Mouse (Mus musculus) forebrain, embryonic 12.5 days (tissue): ENCODE data around the gene Prr5l. TPM values are rescaled to one million over a fixed set of nuclear protein-coding genes. Genes with fewer than 3 reads are reported as not detected.

Experiments
- ATAC-seq: fragments of 200-750 bp; cut with Nextera tagmentation; 2 replicates; pipeline ENCODE4 v1.8.0; 2017; ENCODE audit warnings: moderate TSS enrichment; ENCODE audit not compliant: low FRiP score
- H3K27ac ChIP-seq: fragments of 300-500 bp; sonication (generic); 2 replicates; pipeline ENCODE4 v1.5.1; 2016; ENCODE audit warnings: mild to moderate bottlenecking
- H3K27me3 ChIP-seq: fragments of 300-500 bp; sonication (generic); 2 replicates; pipeline ENCODE4 v1.6.1; 2016; ENCODE audit warnings: mild to moderate bottlenecking
- H3K36me3 ChIP-seq: fragments of 300-500 bp; sonication (generic); replicated peaks from 2 replicates; pipeline ENCODE4 v1.6.1; 2016; ENCODE audit warnings: mild to moderate bottlenecking
- H3K4me1 ChIP-seq: fragments of 300-500 bp; sonication (generic); 2 replicates; pipeline ENCODE4 v1.6.1; 2016
- H3K4me2 ChIP-seq: fragments of 300-500 bp; sonication (generic); 2 replicates; pipeline ENCODE4 v1.6.1; 2016; ENCODE audit warnings: mild to moderate bottlenecking, moderate library complexity
- H3K4me3 ChIP-seq: fragments of 300-500 bp; sonication (generic); replicated peaks from 2 replicates; pipeline ENCODE4 v1.5.1; 2016; ENCODE audit warnings: mild to moderate bottlenecking
- H3K9ac ChIP-seq: fragments of 300-500 bp; sonication (generic); 2 replicates; pipeline ENCODE4 v1.6.1; 2016; ENCODE audit warnings: mild to moderate bottlenecking
- H3K9me3 ChIP-seq: fragments of 300-500 bp; sonication (generic); 2 replicates; pipeline ENCODE4 v1.6.1; 2016
- WGBS: fragments of 180-500 bp; shearing (Covaris S2); methylation state at CpG from one replicate; pipeline ENCODE4 v1.1.7; 2016; 5-methylcytosine and 5-hydroxymethylcytosine counted together
- polyA plus RNA-seq: library from polyadenylated mRNA; unstranded; fragments of >200 nt; fragmentation: Nextera tagmentation; extraction: Ambion mirVana; gene quantifications from 2 replicates; pipeline ENCODE4 v1.2.1, GENCODE M21; 2016

Prr5l gene
- polyA plus RNA-seq, 1 experiment from 2014 or later: 15.5 TPM

DNA sequence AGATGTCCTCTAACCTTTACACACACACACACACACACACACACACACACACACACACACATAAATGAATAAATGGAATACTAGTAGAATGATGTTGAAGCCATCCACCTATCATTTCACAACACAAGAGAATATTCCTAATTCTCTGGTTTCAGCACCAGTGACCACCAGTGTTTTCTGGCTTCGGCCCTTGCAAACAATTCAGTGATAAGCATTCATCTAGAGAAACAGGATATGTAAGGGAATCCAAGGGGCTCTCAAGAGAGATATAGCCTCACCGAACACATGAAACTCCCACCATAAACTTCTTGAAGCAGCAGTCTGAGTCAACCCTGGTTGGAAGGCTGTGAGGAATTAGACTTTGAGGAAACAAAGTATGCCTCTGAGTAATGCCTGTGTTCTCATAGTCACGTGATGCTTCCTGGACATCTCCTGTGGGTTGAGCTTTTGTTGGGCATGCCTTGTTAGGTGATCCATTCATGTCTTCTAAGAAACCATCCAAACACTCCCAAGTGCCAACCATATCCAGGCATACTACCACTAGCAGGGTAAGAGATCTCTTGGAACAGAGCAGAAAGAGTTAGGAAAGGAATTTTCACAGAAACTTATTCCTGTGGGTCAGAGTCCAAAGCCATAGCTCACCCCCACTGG lies 55.8 kb downstream of the Prr5l start:
- Histone ChIP-seq H3K4me1 (peaks cover 8% of the 10 kb centered on the region), H3K4me3 (no peak overlapping the region), H3K36me3 (no peaks in the 10 kb centered on the region), H3K9ac (no peak overlapping the region), H3K27me3 (no peaks in the 10 kb centered on the region), H3K9me3 (no peaks in the 10 kb centered on the region), H3K4me2 (no peak overlapping the region), H3K27ac (no peak overlapping the region)
- WGBS: 93% methylated on average over 3 of the region's 3 CpGs
- no peak for ATAC-seq

GRCm38 (mm10) chr2:101826186-101826707 lies 56.6 kb downstream of the Prr5l start:
- no peak overlapping the region for H3K4me3 ChIP-seq
- 77% methylated on average over 2 of the region's 2 CpGs for whole genome bisulfite sequencing
- no peak overlapping the region for H3K4me2 ChIP-seq
- H3K27me3 ChIP-seq: no peaks in the 10 kb centered on the region
- no peaks in the 10 kb centered on the region for H3K9me3 ChIP-seq
- H3K4me1 ChIP-seq: peaks cover 8% of the 10 kb centered on the region
- no peak for ATAC-seq
- no peak overlapping the region for H3K9ac ChIP-seq
- no peaks in the 10 kb centered on the region for H3K36me3 ChIP-seq
- H3K27ac ChIP-seq: no peak overlapping the region

DNA sequence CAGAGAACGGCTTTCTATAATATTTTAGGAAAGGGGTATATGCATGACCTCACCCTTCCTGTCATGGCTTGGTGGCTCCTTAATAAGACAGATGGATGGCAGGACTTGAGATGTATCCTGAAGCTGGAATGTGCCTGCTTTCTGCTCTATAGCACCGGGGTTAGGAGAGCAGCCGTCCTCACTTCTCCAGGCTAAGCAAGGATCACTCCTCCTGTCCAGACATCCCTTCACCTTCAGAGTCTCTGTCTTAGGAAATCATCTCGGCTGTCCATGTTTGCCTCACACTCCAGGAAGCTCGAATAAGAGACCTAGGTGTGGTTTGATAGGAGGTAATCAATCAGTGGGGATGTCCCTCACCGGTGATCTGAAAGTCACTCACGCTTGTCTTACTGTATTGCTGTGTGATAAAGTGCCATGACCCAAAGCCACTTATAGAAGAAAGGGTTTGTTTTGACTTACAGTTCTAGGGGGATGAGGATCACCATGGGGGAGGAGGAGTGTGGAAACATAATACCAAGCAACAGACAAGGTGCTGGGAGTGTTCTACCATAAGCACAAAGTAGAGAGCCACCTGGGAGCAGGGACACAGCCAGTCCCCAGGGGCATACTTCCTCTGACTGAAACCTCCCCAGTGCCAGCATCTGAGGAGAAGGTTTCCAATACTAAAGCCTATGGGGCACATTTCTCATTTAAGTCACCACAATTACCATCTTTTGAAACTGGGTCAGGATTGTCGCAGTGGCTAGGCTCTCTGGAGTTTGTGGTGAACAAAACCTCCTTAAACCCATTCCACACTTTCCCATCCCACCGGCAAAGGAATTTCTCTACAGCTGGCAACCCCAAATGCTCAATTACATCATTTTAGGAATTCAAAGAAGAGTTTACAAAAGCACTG lies 57.4 kb downstream of the Prr5l start:
- 92% methylated on average over 9 of the region's 9 CpGs for WGBS
- no peak for ATAC-seq

GRCm38 (mm10) chr2:101823821-101824220 lies 59.0 kb downstream of the Prr5l start:
- no peaks in the 10 kb centered on the region for H3K4me1 ChIP-seq
- H3K27me3 ChIP-seq: no peaks in the 10 kb centered on the region
- H3K4me3 ChIP-seq: no peak overlapping the region
- H3K36me3 ChIP-seq: no peaks in the 10 kb centered on the region
- no peak for ATAC-seq
- H3K9me3 ChIP-seq: no peaks in the 10 kb centered on the region
- WGBS: 73% methylated on average over 3 of the region's 4 CpGs
- H3K27ac ChIP-seq: no peak overlapping the region
- no peak overlapping the region for H3K4me2 ChIP-seq
- no peak overlapping the region for H3K9ac ChIP-seq

More for the DNA sequence above, 57.4 kb downstream of the Prr5l start:
- Histone ChIP-seq H3K27ac (no peak overlapping the region), H3K4me3 (no peak overlapping the region), H3K4me2 (no peak overlapping the region), H3K9ac (no peak overlapping the region), H3K27me3 (no peaks in the 10 kb centered on the region), H3K36me3 (no peaks in the 10 kb centered on the region), H3K9me3 (no peaks in the 10 kb centered on the region), H3K4me1 (peaks cover 7% of the 10 kb centered on the region)

GRCm38 (mm10) chr2:101822785-101823184 lies 60.0 kb downstream of the Prr5l start:
- H3K27me3 ChIP-seq: no peaks in the 10 kb centered on the region
- no peaks in the 10 kb centered on the region for H3K4me1 ChIP-seq
- no peak overlapping the region for H3K4me2 ChIP-seq
- H3K9ac ChIP-seq: no peak overlapping the region
- WGBS: 84% methylated on average over 13 of the region's 13 CpGs
- no peak overlapping the region for H3K4me3 ChIP-seq
- no peaks in the 10 kb centered on the region for H3K36me3 ChIP-seq
- no peaks in the 10 kb centered on the region for H3K9me3 ChIP-seq
- H3K27ac ChIP-seq: no peak overlapping the region
- ATAC-seq: no peak

GRCm38 (mm10) chr2:101820816-101821215 lies 62.0 kb downstream of the Prr5l start:
- Histone ChIP-seq H3K27me3 (no peaks in the 10 kb centered on the region), H3K4me3 (no peak overlapping the region), H3K27ac (no peak overlapping the region), H3K4me1 (no peaks in the 10 kb centered on the region), H3K9me3 (no peaks in the 10 kb centered on the region), H3K9ac (no peak overlapping the region), H3K4me2 (no peak overlapping the region), H3K36me3 (no peaks in the 10 kb centered on the region)
- WGBS: 79% methylated on average over 1 of the region's 1 CpGs
- no peak for ATAC-seq

- WGBS: 82% methylated on average over 7 of the region's 7 CpGs
- no peak overlapping the region for H3K9ac ChIP-seq
- H3K36me3 ChIP-seq: no peaks in the 10 kb centered on the region
- H3K4me3 ChIP-seq: no peak overlapping the region
- H3K27me3 ChIP-seq: no peaks in the 10 kb centered on the region
- no peak for ATAC-seq
- H3K9me3 ChIP-seq: no peaks in the 10 kb centered on the region
- no peaks in the 10 kb centered on the region for H3K4me1 ChIP-seq
- H3K27ac ChIP-seq: no peak overlapping the region
- H3K4me2 ChIP-seq: no peak overlapping the region
Measured at GRCm38 (mm10) chr2:101818986-101819764, 63.7 kb downstream of the Prr5l start.

- no peaks in the 10 kb centered on the region for H3K4me1 ChIP-seq
- no peaks in the 10 kb centered on the region for H3K27me3 ChIP-seq
- H3K9ac ChIP-seq: no peak overlapping the region
- no peak for ATAC-seq
- H3K27ac ChIP-seq: no peak overlapping the region
- H3K9me3 ChIP-seq: no peaks in the 10 kb centered on the region
- H3K4me3 ChIP-seq: no peak overlapping the region
- H3K36me3 ChIP-seq: no peaks in the 10 kb centered on the region
- no peak overlapping the region for H3K4me2 ChIP-seq
- 84% methylated on average over 3 of the region's 3 CpGs for WGBS
Measured at GRCm38 (mm10) chr2:101816646-101817308, 66.0 kb downstream of the Prr5l start.

- H3K27me3 ChIP-seq: no peaks in the 10 kb centered on the region
- H3K27ac ChIP-seq: no peak overlapping the region
- H3K9ac ChIP-seq: no peak overlapping the region
- no peaks in the 10 kb centered on the region for H3K36me3 ChIP-seq
- no peaks in the 10 kb centered on the region for H3K9me3 ChIP-seq
- no peak overlapping the region for H3K4me3 ChIP-seq
- WGBS: 44% methylated on average over 5 of the region's 5 CpGs
- H3K4me2 ChIP-seq: no peak overlapping the region
- H3K4me1 ChIP-seq: no peaks in the 10 kb centered on the region
- ATAC-seq: no peak
Measured at GRCm38 (mm10) chr2:101815250-101815934, 67.4 kb downstream of the Prr5l start.

DNA sequence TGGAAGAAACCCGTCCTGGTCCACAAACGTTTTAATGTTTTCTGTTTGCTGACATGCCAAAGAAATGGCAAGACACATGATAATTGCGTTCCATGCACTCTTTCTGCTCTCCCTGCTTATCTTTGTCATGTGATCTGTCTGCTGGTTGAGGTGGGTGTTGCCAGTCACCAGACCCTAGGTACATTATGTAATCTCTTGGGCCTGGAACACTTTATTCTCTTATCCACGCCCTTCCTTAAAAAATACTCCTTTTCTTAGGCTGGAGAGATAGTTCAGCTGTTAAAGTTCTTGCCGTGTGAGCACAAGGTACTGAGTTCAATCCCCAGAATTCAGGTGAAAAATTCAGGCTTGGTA lies 68.6 kb downstream of the Prr5l start:
- no peaks in the 10 kb centered on the region for H3K9me3 ChIP-seq
- ATAC-seq: no peak
- no peaks in the 10 kb centered on the region for H3K36me3 ChIP-seq
- no peaks in the 10 kb centered on the region for H3K27me3 ChIP-seq
- H3K4me1 ChIP-seq: no peaks in the 10 kb centered on the region
- H3K4me3 ChIP-seq: no peak overlapping the region
- H3K4me2 ChIP-seq: no peak overlapping the region
- H3K9ac ChIP-seq: no peak overlapping the region
- WGBS: 80% methylated on average over 5 of the region's 5 CpGs
- H3K27ac ChIP-seq: no peak overlapping the region

DNA sequence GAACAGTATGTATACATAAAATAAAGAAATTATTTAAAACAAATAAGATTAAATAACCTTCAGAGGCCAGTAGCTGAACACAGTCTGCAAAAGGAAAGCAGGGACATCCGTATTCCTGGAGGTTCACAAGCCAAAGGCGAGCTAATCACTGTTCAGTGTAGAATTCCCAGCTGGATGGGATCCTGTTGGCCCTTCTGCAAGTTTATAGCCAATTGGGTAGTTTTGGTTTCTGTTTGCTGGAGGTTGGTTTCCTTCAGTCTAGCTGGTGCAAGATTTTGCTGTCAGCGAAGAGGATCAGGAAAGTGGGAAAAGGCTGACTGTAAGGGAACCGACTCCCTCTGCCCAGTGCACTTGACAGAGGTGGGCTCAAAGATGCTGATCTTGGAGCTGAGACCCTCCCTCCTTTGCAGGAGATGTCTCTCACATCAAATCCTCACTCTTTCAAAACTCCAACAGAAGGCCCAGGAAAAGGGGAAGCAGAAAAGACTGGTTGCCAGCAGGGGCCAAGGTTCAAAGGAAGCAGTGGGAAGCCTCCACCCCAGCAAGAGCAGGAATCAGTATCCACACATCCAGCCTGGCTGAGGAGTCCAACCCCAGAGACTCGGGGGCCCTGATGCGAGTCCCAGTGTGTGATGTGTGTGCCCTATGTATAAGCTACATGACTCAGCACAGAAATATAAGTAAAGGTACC lies 69.1 kb downstream of the Prr5l start:
- no peak for ATAC-seq
- H3K4me2 ChIP-seq: no peak overlapping the region
- H3K36me3 ChIP-seq: no peaks in the 10 kb centered on the region
- H3K27ac ChIP-seq: no peak overlapping the region
- no peak overlapping the region for H3K9ac ChIP-seq
- H3K27me3 ChIP-seq: no peaks in the 10 kb centered on the region
- WGBS: 72% methylated on average over 6 of the region's 6 CpGs
- H3K9me3 ChIP-seq: no peaks in the 10 kb centered on the region
- no peaks in the 10 kb centered on the region for H3K4me1 ChIP-seq
- H3K4me3 ChIP-seq: no peak overlapping the region
